Comparison of ENCODE assay signal across 17 mouse cellular contexts in genomic region chr6:28841569-28841968, GRCm38 (mm10). TPM values are rescaled to one million over a fixed set of nuclear protein-coding genes. Genes with fewer than 3 reads are reported as not detected.
DNase-seq lines count a peak whose midpoint lies in the region; ATAC-seq and TF ChIP-seq lines count a peak whose summit lies in the region.
"Had no signal": no experiment of that assay in that cellular context is flagged by ENCODE, and none has a peak within 500 bp of the region (broad histone marks: within the 10 kb centered on the region; RNA-seq: fewer than 3 reads in every experiment).

No protein-coding gene starts in this region.

- H3K4me3 ChIP-seq in forebrain, postnatal 0 days (ENCODE audit: low read depth, low read length): no peak overlapping the region
- no peak overlapping the region for H3K4me3 ChIP-seq in forebrain, embryonic 15.5 days
- no peak overlapping the region for H3K4me3 ChIP-seq in neural tube, embryonic 13.5 days
- no peak overlapping the region for H3K4me3 ChIP-seq in neural tube, embryonic 15.5 days (replicated peaks)
- no peak overlapping the region for H3K4me3 ChIP-seq in cortical plate, adult 2 months (ENCODE audit: insufficient read depth, low read length)
- no peak overlapping the region for H3K4me3 ChIP-seq in thymus, adult 2 months (ENCODE audit: control insufficient read depth, insufficient read depth, low read length)
- H3K4me3 ChIP-seq: embryonic facial prominence, embryonic 13.5 days; heart, embryonic 15.5 days had no signal

- H3K4me2 ChIP-seq in forebrain, postnatal 0 days (ENCODE audit: low read depth): no peak overlapping the region
- no peak overlapping the region for H3K4me2 ChIP-seq in forebrain, embryonic 15.5 days (replicated peaks)
- no peak overlapping the region for H3K4me2 ChIP-seq in neural tube, embryonic 13.5 days
- no peak overlapping the region for H3K4me2 ChIP-seq in neural tube, embryonic 15.5 days
- H3K4me2 ChIP-seq: embryonic facial prominence, embryonic 13.5 days; heart, embryonic 15.5 days had no signal

- no peak for TF ChIP-seq POLR2A in cortical plate, adult 2 months (IDR thresholded peaks at IDR 0.05; ENCODE audit: extremely low read depth, insufficient read depth, low read length)
- no peak for TF ChIP-seq POLR2A in thymus, adult 2 months (IDR thresholded peaks at IDR 0.05; ENCODE audit: control insufficient read depth, extremely low read depth, insufficient read depth, low read length, poor library complexity)

- TF ChIP-seq CTCF in forebrain, postnatal 0 days (IDR thresholded peaks at IDR 0.05; ENCODE audit: low read depth): no peak
- TF ChIP-seq CTCF in cortical plate, adult 2 months (IDR thresholded peaks at IDR 0.05; ENCODE audit: extremely low read depth, insufficient read depth, low read length): no peak
- TF ChIP-seq CTCF in thymus, adult 2 months (IDR thresholded peaks at IDR 0.05; ENCODE audit: borderline replicate concordance, control insufficient read depth, extremely low read depth, insufficient read depth, low read length, poor library complexity): no peak

- H3K27me3 ChIP-seq in forebrain, postnatal 0 days (ENCODE audit: insufficient read depth, low read length): no peaks in the 10 kb centered on the region
- H3K27me3 ChIP-seq in forebrain, embryonic 15.5 days: no peaks in the 10 kb centered on the region
- no peaks in the 10 kb centered on the region for H3K27me3 ChIP-seq in neural tube, embryonic 13.5 days
- no peaks in the 10 kb centered on the region for H3K27me3 ChIP-seq in neural tube, embryonic 15.5 days (replicated peaks)
- no peaks in the 10 kb centered on the region for H3K27me3 ChIP-seq in thymus, adult 2 months (ENCODE audit: control insufficient read depth, insufficient read depth, low read length)
- H3K27me3 ChIP-seq: embryonic facial prominence, embryonic 13.5 days; heart, embryonic 15.5 days had no signal

- no peak for ATAC-seq in forebrain, postnatal 0 days
- no peak for ATAC-seq in forebrain, embryonic 15.5 days (replicated peaks)
- no peak for ATAC-seq in neural tube, embryonic 13.5 days (ENCODE audit: low read depth)
- no peak for ATAC-seq in neural tube, embryonic 15.5 days (ENCODE audit: low FRiP score)

- DNase-seq in forebrain, postnatal 0 days: no peak
- no peak for DNase-seq in thymus, adult 2 months
- DNase-seq in left cerebral cortex, postnatal 10 days (ENCODE audit: extremely low spot score in 1 of 2, low spot score in 2 of 2): no peak
- DNase-seq: cerebellum, adult 2 months; kidney, adult 8-10 months; liver; lung, adult 18-20 months; lung, postnatal 36 days; right cerebral cortex, adult 18-20 months; thymus, postnatal 14 days had no signal

- H3K9ac ChIP-seq in forebrain, postnatal 0 days: no peak overlapping the region
- no peak overlapping the region for H3K9ac ChIP-seq in forebrain, embryonic 15.5 days (replicated peaks)
- no peak overlapping the region for H3K9ac ChIP-seq in neural tube, embryonic 13.5 days
- no peak overlapping the region for H3K9ac ChIP-seq in neural tube, embryonic 15.5 days (replicated peaks)
- H3K9ac ChIP-seq: embryonic facial prominence, embryonic 13.5 days; heart, embryonic 15.5 days had no signal

- intact Hi-C loops in left cerebral cortex, postnatal 10 days (cut with DNase I): no loop called here

- no peaks in the 10 kb centered on the region for H3K9me3 ChIP-seq in forebrain, postnatal 0 days (ENCODE audit: low read length)
- H3K9me3 ChIP-seq in forebrain, embryonic 15.5 days: no peaks in the 10 kb centered on the region
- H3K9me3 ChIP-seq in neural tube, embryonic 13.5 days: no peaks in the 10 kb centered on the region
- no peaks in the 10 kb centered on the region for H3K9me3 ChIP-seq in neural tube, embryonic 15.5 days (replicated peaks)
- H3K9me3 ChIP-seq: embryonic facial prominence, embryonic 13.5 days; heart, embryonic 15.5 days had no signal

- H3K4me1 ChIP-seq in forebrain, postnatal 0 days (ENCODE audit: insufficient read depth): no peaks in the 10 kb centered on the region
- peaks cover 30% of the 10 kb centered on the region for H3K4me1 ChIP-seq in forebrain, embryonic 15.5 days
- peaks cover 50% of the 10 kb centered on the region for H3K4me1 ChIP-seq in neural tube, embryonic 13.5 days (replicated peaks)
- peaks cover 24% of the 10 kb centered on the region for H3K4me1 ChIP-seq in neural tube, embryonic 15.5 days
- peaks cover 4% of the 10 kb centered on the region for H3K4me1 ChIP-seq in cortical plate, adult 2 months (ENCODE audit: control insufficient read depth, insufficient read depth, low read length)
- H3K4me1 ChIP-seq in thymus, adult 2 months (replicated peaks; ENCODE audit: control insufficient read depth, insufficient read depth, low read length): no peaks in the 10 kb centered on the region

- no peaks in the 10 kb centered on the region for H3K36me3 ChIP-seq in forebrain, postnatal 0 days (ENCODE audit: insufficient read depth)
- no peaks in the 10 kb centered on the region for H3K36me3 ChIP-seq in forebrain, embryonic 15.5 days
- no peaks in the 10 kb centered on the region for H3K36me3 ChIP-seq in neural tube, embryonic 13.5 days
- no peaks in the 10 kb centered on the region for H3K36me3 ChIP-seq in neural tube, embryonic 15.5 days
- H3K36me3 ChIP-seq in thymus, adult 2 months (ENCODE audit: control insufficient read depth, insufficient read depth, low read length): no peaks in the 10 kb centered on the region
- H3K36me3 ChIP-seq: embryonic facial prominence, embryonic 13.5 days; heart, embryonic 15.5 days had no signal

- H3K27ac ChIP-seq in forebrain, postnatal 0 days (ENCODE audit: low read depth, low read length): 0 out of 2 replicates have a peak overlapping the region, but pooled peaks have one; percentile 30
- no peak overlapping the region; the same call in 1 of the 2 replicates for H3K27ac ChIP-seq in forebrain, embryonic 15.5 days (replicated peaks)
- H3K27ac ChIP-seq in neural tube, embryonic 13.5 days (replicated peaks): peak overlapping the region; percentile 83
- H3K27ac ChIP-seq in neural tube, embryonic 15.5 days (replicated peaks): no peak overlapping the region
- 0 out of 2 replicates have a peak overlapping the region, but pooled peaks have one; percentile 21 for H3K27ac ChIP-seq in cortical plate, adult 2 months (ENCODE audit: insufficient read depth, low read length)
- no peak overlapping the region for H3K27ac ChIP-seq in thymus, adult 2 months (ENCODE audit: control insufficient read depth, insufficient read depth, low read length)
- H3K27ac ChIP-seq: embryonic facial prominence, embryonic 13.5 days; heart, embryonic 15.5 days had no signal

- WGBS in forebrain, postnatal 0 days: 59% methylated on average over 3 of the region's 3 CpGs
- WGBS in forebrain, embryonic 15.5 days: 69% methylated on average over 3 of the region's 3 CpGs
- 69% methylated on average over 3 of the region's 3 CpGs for WGBS in neural tube, embryonic 13.5 days
- 61% methylated on average over 3 of the region's 3 CpGs for WGBS in neural tube, embryonic 15.5 days
- 92% methylated on average over 3 of the region's 3 CpGs for WGBS in thymus, adult 2 months

RNA-seq across cellular contexts. Expression of gene Lrrc4, which starts 10.0 kb away (rescaled TPM):
- total RNA-seq in forebrain, postnatal 0 days (2014; rRNA removed): 32.9 and 37.1 TPM in 2 replicates
- 4.0 and 5.4 TPM in 2 replicates for polyA plus RNA-seq in forebrain, postnatal 0 days (2015; fragmentation: Nextera tagmentation; extraction: Ambion mirVana)
- polyA plus RNA-seq in forebrain, embryonic 15.5 days (2015; fragmentation: Nextera tagmentation; extraction: Ambion mirVana): 6.4 and 6.5 TPM in 2 replicates
- polyA plus RNA-seq in neural tube, embryonic 13.5 days (2015; fragmentation: Nextera tagmentation; extraction: Ambion mirVana): 5.9 and 6.0 TPM in 2 replicates
- polyA plus RNA-seq in neural tube, embryonic 15.5 days (2015; fragmentation: Nextera tagmentation; extraction: Ambion mirVana): 7.2 and 8.5 TPM in 2 replicates
- 65.1 and 68.4 TPM in 2 replicates for polyA plus RNA-seq in cortical plate, adult 2 months (2012; rRNA removed)
- 0.48 and 0.67 TPM in 2 replicates for polyA plus RNA-seq in thymus, adult 2 months (2012; rRNA removed)
- 10 to 100 TPM; 73.3 to 73.8 TPM for total RNA-seq in left cerebral cortex, postnatal 10 days (2021)
- total RNA-seq: granulocyte monocyte progenitor cell, adult 5-6 weeks had no signal

Comparison
In these comparisons a context has a peak if more than half of its experiments do, and no peak if none do; other contexts are left out.
1. H3K27ac ChIP-seq: peak in forebrain, postnatal 0 days (single experiment), neural tube, embryonic 13.5 days (single experiment) and cortical plate, adult 2 months (single experiment); none in forebrain, embryonic 15.5 days (single experiment), neural tube, embryonic 15.5 days (single experiment) and thymus, adult 2 months (single experiment).